Mouse (Mus musculus) stomach, embryonic 16.5 days (tissue): ENCODE results near the gene Xxylt1. TPM values are rescaled to one million over a fixed set of nuclear protein-coding genes. Genes with fewer than 3 reads are reported as not detected.

ENCODE experiments used
- ATAC-seq: fragments of 200-750 bp; cut with Nextera tagmentation; 2 replicates; pipeline ENCODE4 v1.8.0; 2017; ENCODE audit warnings: moderate number of reproducible peaks, moderate TSS enrichment; ENCODE audit not compliant: insufficient read depth, low FRiP score
- H3K27ac ChIP-seq: fragments of 300-500 bp; sonication (generic); 2 replicates; pipeline ENCODE4 v1.5.1; 2014; ENCODE audit warnings: low read length
- H3K27me3 ChIP-seq: fragments of 300-500 bp; sonication (generic); 2 replicates; pipeline ENCODE4 v1.6.1; 2014; ENCODE audit warnings: low read length, control low read depth, mixed read lengths; ENCODE audit not compliant: control insufficient read depth, insufficient read depth
- H3K36me3 ChIP-seq: fragments of 300-500 bp; sonication (generic); 2 replicates; pipeline ENCODE4 v1.6.1; 2014; ENCODE audit warnings: low read length; ENCODE audit not compliant: control insufficient read depth, insufficient read depth
- H3K4me1 ChIP-seq: fragments of 300-500 bp; sonication (generic); 2 replicates; pipeline ENCODE4 v1.6.1; 2014; ENCODE audit warnings: low read length, control low read depth, mixed read lengths; ENCODE audit not compliant: control insufficient read depth, insufficient read depth
- H3K4me2 ChIP-seq: fragments of 300-500 bp; sonication (generic); 2 replicates; pipeline ENCODE4 v1.6.1; 2014; ENCODE audit warnings: low read depth, low read length, mixed read lengths
- H3K4me3 ChIP-seq: fragments of 300-500 bp; sonication (generic); replicated peaks from 2 replicates; pipeline ENCODE4 v1.5.1; 2014; ENCODE audit warnings: mild to moderate bottlenecking, low read length
- H3K9ac ChIP-seq: fragments of 300-500 bp; sonication (generic); 2 replicates; pipeline ENCODE4 v1.6.1; 2014; ENCODE audit warnings: low read length
- H3K9me3 ChIP-seq: fragments of 300-500 bp; sonication (generic); replicated peaks from 2 replicates; pipeline ENCODE4 v1.6.1; 2016; ENCODE audit warnings: low read length, control low read depth; ENCODE audit not compliant: control insufficient read depth
- WGBS: fragments of 180-500 bp; shearing (Covaris S2); extraction: QIAGEN DNeasy Blood & Tissue Kit; methylation state at CpG from one replicate; pipeline ENCODE4 v1.1.7; 2014; 5-methylcytosine and 5-hydroxymethylcytosine counted together
- polyA plus RNA-seq: library from polyadenylated mRNA; unstranded; fragments of >200 nt; fragmentation: Nextera tagmentation; extraction: Ambion mirVana; gene quantifications from 2 replicates; pipeline ENCODE4 v1.2.1, GENCODE M21; 2015

The Xxylt1 gene
- polyA plus RNA-seq, 1 experiment from 2014 or later = 5.5 TPM

DNA sequence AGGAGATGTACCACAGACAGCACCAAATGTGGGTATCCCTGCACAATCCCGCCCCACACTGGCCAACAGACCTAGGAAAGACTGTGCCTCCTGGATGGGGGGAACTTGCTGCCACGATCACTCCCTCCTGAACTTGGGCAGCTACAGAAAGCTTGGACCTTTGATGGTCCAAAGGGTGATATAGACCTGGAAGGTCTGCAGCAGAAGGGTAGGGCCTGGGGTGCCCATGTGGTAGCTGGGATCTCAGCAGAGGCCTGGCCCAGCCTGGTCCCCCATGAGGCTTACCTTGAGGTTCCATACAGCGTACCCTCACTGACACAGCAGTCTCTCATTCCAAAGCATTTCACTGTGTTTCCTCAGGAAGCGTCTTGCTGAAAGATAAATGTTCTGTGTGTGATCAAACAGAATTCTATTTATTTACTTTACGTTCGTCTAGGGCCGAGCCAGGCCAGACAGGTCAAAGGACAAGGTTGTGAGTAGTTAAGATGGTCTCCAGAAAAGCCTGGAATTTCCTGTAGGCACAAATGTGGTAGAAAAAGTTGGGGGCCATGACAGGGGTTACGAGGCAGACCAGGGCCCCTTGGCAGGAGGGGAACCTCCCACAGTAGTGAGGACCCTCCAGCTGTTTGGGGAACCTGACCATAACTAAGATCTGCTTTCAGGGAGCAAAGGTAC is 153.0 kb downstream of the Xxylt1 start:
- 56% methylated on average over 8 of the region's 8 CpGs for WGBS
- H3K4me3 ChIP-seq = no peak overlapping the region
- H3K4me1 ChIP-seq = no peaks in the 10 kb centered on the region
- no peaks in the 10 kb centered on the region for H3K27me3 ChIP-seq
- no peak for ATAC-seq
- no peak overlapping the region for H3K4me2 ChIP-seq
- no peak overlapping the region for H3K9ac ChIP-seq
- peaks cover 3% of the 10 kb centered on the region; the same call in 1 of the 2 replicates for H3K9me3 ChIP-seq
- no peaks in the 10 kb centered on the region for H3K36me3 ChIP-seq
- H3K27ac ChIP-seq = no peak overlapping the region

DNA sequence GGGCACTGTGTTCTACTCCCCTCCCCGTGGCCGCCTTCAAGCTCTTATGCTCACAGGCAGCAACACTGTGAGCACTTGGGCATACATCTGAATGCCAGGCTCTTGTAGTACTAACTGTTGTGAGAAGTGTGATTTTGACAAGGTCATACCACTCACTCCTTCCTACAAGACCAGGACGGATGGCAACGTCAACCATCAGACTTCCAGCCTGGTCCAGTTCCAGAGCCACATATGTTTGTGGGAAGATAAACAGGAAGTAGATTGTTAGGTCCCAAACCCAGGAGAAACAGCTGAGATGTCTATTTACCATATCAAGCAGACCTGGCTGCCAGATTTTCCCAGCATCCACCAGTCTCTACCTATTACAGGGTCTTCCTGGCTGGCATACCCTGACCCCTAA is 155.7 kb downstream of the Xxylt1 start:
- H3K27ac ChIP-seq = no peak overlapping the region
- no peak overlapping the region for H3K4me3 ChIP-seq
- ATAC-seq = no peak
- H3K9ac ChIP-seq = no peak overlapping the region
- no peaks in the 10 kb centered on the region for H3K4me1 ChIP-seq
- no peak overlapping the region for H3K4me2 ChIP-seq
- WGBS = 61% methylated on average over 4 of the region's 4 CpGs
- H3K9me3 ChIP-seq = peaks cover 4% of the 10 kb centered on the region; the same call in 1 of the 2 replicates
- no peaks in the 10 kb centered on the region for H3K36me3 ChIP-seq
- H3K27me3 ChIP-seq = no peaks in the 10 kb centered on the region

DNA sequence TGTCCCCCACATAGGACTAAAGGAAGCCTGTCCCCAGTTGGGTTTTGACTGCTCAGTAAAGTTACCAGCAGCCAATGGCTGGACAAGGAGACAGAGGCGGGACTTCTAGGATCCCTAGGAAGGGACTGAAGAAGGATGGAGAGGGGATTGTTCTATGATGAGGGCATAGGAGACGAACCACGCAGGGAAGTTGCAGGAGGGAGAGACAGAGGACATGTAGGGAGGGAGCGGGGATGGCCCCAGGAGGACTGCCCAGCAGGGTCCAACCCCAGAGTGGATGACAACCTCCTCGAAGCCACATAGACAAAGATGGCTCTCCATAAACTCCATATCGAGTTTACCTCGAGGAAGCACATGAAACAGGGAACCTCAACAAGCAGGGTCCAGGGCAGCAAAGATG is 157.3 kb downstream of the Xxylt1 start:
- Histone ChIP-seq H3K27me3 (no peaks in the 10 kb centered on the region), H3K4me1 (no peaks in the 10 kb centered on the region), H3K27ac (no peak overlapping the region), H3K9ac (no peak overlapping the region), H3K4me3 (no peak overlapping the region), H3K9me3 (peaks cover 6% of the 10 kb centered on the region; the same call in 1 of the 2 replicates), H3K4me2 (no peak overlapping the region), H3K36me3 (no peaks in the 10 kb centered on the region)
- ATAC-seq = no peak
- WGBS = 75% methylated on average over 7 of the region's 7 CpGs

DNA sequence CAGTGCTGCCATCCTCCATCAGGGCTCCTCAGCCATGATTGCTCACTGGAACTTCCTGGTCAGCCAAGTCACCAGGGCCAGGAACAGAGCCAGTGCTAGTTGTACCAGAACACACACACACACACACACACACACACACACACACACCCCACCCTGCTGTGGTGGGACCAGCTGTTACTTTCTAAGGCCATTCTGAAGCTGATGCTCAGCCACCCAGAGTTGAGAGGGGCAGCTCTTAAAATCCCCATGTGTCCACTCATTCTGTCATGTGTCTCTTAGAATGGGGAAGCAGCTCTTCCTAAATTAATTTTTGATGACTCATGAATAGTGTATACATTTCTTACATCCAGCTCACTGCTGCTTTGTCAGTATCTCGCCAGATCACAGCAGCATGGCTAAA is 158.7 kb downstream of the Xxylt1 start:
- no peaks in the 10 kb centered on the region for H3K27me3 ChIP-seq
- H3K4me1 ChIP-seq = no peaks in the 10 kb centered on the region
- no peaks in the 10 kb centered on the region for H3K36me3 ChIP-seq
- H3K27ac ChIP-seq = no peak overlapping the region
- no peak overlapping the region for H3K4me2 ChIP-seq
- no peak overlapping the region for H3K9ac ChIP-seq
- no peak for ATAC-seq
- WGBS = 52% methylated on average over 1 of the region's 1 CpGs
- no peak overlapping the region for H3K4me3 ChIP-seq
- peaks cover 6% of the 10 kb centered on the region; the same call in 1 of the 2 replicates for H3K9me3 ChIP-seq

DNA sequence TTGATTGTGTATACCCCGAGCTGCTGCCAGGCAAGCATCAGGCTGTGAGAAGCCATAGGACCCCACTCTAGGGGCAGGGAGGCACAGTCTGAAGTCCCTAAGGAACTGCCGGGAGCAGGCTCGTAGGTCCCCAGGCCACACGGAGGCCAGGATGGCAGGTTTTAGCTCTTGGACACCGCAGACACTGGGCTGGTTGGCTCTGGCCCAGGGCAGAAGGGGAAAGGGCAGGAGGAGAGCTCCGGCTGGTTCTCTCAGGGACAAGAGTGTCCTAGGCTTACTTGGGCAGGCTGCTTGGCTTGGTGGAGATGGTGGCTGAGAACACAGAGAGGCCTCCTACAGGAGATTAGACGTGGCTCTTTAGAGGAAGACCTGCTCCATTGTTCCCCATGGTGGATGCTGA is 162.4 kb downstream of the Xxylt1 start:
- no peak for ATAC-seq
- no peaks in the 10 kb centered on the region for H3K36me3 ChIP-seq
- no peaks in the 10 kb centered on the region for H3K4me1 ChIP-seq
- no peaks in the 10 kb centered on the region for H3K27me3 ChIP-seq
- WGBS = 94% methylated on average over 7 of the region's 7 CpGs
- H3K4me3 ChIP-seq = no peak overlapping the region
- H3K27ac ChIP-seq = no peak overlapping the region
- no peak overlapping the region for H3K9ac ChIP-seq
- peaks cover 6% of the 10 kb centered on the region; the same call in 1 of the 2 replicates for H3K9me3 ChIP-seq
- no peak overlapping the region for H3K4me2 ChIP-seq

DNA sequence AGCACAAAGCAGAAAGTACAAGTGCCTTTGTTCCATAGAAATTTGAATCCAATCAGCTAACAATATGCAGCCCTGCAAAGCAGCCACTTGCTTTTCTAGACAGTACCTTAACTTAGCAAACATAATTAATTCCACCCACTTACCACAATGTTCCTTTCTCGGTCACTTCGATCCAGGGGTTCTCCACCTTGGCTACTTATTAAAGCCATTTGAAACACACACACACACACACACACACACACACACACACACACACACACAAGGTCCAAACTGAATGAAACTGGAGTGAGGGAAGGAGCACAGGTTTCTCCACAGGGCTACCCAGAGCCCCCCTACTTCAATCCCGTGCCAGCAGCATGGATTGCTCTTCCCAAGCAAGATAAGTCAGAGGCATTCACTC is 164.3 kb downstream of the Xxylt1 start:
- Histone ChIP-seq H3K9me3 (peaks cover 6% of the 10 kb centered on the region; the same call in 1 of the 2 replicates), H3K4me1 (no peaks in the 10 kb centered on the region), H3K9ac (no peak overlapping the region), H3K27ac (no peak overlapping the region), H3K4me2 (no peak overlapping the region), H3K4me3 (no peak overlapping the region), H3K27me3 (no peaks in the 10 kb centered on the region), H3K36me3 (no peaks in the 10 kb centered on the region)
- no peak for ATAC-seq
- WGBS = 70% methylated on average over 3 of the region's 3 CpGs

DNA sequence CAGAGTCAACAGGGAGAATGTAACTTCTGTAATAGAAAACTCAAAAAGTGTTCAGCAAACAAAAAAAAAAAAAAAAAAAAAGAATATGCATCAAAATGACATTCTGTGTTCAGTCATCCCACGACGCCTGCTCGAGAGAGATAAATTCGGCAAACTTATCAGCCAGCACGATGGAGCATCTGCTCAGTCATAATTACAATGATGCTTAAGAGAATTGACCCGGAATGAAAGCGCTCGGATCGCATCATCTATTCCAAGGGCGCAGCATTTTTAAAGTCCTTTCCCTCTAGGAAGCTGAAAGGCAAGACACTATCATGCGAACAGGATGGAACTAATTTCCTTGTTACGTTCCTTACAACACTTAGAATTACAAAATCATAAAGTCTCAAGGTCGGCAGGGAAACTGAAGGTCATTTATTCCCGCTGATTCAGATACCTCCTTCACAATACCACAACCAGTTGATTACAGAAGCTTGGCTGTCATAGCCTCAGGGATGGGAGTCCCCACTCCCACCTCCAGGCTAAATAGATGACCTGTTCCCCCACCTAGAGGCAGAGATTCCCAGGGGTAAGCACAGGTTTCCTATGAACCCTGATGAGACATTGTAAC is 165.5 kb downstream of the Xxylt1 start:
- Histone ChIP-seq H3K9me3 (peaks cover 6% of the 10 kb centered on the region; the same call in 1 of the 2 replicates), H3K9ac (no peak overlapping the region), H3K4me3 (no peak overlapping the region), H3K36me3 (no peaks in the 10 kb centered on the region), H3K27me3 (no peaks in the 10 kb centered on the region), H3K27ac (no peak overlapping the region), H3K4me2 (no peak overlapping the region), H3K4me1 (no peaks in the 10 kb centered on the region)
- ATAC-seq = no peak
- 87% methylated on average over 14 of the region's 14 CpGs for WGBS

Other genes starting within 250 kb of the Xxylt1 start
- gene Acap2, start 119.8 kb upstream of the Xxylt1 start, polyA plus RNA-seq = 20.4 and 21.4 TPM in 2 replicates
- 86.4 and 93.2 TPM in 2 replicates for gene Ppp1r2, start 193.8 kb upstream of the Xxylt1 start, polyA plus RNA-seq
- 0.83 and 1.5 TPM in 2 replicates for gene Apod, start 233.4 kb upstream of the Xxylt1 start, polyA plus RNA-seq